Mouse (Mus musculus): ENCODE measurements at regions not wholly inside any gene's neighbourhood (a gene's known extent, or its start where the extent isn't known, plus 50 kb on each side); places are given as distances from the start of the nearest gene placed in this dataset.

DNA sequence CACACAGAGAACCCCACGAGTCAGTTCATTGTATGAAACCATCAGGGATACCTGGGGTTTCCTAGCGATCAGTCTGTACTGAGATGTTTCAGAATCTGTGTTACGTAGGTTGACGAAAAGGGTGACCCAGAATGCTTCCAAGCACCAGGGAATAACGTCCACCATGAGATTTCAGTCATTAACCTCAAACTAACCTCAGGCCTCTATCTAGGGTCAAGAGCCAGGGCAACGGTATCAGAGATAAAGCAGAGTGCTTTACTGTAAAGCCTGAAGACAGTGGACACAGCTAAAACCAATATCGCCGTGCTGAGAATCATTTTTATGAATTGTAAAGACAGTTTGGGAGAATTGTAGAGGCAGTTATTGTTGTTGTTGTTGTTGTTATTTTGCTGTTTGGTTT is 52.9 kb upstream of the Errfi1 start:
- in situ Hi-C loops (cut with MboI, MseI) = no loop called here

DNA sequence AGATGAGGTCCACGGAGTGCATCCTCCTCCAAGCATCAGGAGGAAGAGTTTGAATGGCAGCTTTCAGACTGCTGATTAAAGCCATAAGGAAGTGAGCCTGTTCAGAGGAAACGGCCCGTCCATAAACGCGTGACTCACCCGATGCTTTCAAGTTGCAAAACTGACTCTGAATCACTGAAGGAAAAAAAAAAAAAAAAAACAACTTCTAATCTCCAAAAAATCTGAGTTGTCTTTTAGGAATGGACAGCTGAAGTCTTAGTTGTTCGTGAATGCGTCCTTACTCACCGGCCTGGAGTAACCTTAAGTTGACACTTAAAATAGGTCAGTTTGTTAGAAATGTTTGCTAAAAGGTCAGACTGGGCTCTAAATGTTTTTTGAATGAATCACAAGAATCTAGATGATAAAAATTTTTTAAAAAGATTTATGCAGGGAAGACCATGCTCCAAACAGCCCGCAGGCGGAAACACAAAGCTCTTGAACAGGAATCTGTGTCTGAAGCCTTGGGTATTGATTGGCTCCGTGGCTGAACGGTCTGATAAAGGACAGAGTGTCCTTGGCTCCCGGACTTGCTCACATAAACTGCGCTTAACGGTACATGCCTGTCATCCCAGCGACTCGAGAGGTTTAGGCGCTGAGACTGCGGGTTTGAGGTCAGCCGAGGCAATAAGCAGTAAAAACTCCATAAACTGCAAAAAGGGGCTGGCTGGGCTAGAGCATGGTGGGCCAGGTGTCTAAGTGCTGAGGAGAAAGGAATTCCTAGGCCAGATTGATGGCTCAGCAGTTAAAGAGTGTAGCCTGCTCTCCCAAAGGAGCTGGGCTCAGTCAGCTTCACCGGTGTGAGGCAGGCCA is 53.9 kb upstream of the Errfi1 start:
- in situ Hi-C loops (cut with MboI, MseI) = loop anchor here in 1 of 2 experiments (10.0 kb wide), 2 partner anchors 1215 to 1375 kb away; partner anchors contain the start of gene Acot7

DNA sequence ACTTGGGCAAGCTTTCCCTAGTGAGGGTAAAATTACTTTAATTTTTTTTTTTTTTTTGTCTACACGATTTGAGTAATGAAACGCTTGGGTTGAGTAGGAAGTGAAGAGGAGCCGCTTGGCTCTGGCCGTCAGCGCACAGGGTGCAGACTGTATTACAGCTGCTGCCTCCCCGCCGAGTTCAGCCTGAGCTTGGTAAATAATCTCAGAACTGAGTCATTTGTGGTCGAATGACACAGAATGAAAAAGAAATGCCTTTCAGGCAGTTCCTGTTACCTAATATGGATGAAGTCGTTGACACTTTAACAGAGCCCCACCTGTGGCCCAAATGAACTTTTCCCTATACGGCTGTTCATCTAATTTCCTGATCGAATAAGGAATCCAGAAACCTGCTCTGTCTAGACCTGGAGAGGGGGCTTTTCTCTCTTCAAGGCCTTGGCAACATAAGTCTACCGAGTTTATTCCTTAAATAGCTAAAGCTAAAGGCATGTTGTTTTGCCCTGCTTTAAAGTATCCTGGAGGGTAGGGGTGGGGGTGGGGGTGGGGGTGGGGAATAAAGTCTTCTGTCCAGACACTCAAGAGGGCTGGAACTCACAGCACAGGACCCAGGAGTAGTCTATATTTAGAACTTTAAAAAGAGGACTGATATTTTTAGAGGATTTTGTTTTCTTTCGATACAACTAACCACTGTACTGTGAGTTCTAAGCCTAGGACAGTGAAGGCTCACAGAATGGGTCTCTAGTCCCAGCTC is 54.8 kb upstream of the Errfi1 start:
- in situ Hi-C loops (cut with MboI, MseI) = loop anchor here in 1 of 2 experiments (10.0 kb wide), 2 partner anchors 1216 to 1376 kb away; partner anchors contain the start of gene Acot7

DNA sequence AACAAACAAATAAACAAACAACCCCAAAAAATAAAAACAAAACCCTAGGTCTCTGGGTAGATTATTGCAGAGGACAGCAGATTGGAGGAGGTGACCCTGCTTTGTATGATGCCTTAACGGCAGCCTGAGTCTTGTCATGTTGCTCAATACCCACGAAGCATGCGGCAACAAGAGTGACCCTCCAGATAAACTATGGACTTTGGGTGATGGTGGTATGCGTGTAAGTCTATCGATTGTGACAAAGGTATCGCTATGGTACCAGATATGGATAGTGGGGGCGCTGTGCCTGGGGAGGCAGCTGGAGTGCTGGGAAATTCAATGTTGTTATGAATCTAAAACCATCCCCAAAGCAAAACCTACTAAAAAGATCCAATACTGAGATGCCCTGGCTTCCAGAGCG is 55.4 kb upstream of the Errfi1 start:
- in situ Hi-C loops (cut with MboI, MseI) = loop anchor here in 1 of 2 experiments (10.0 kb wide), 2 partner anchors 1217 to 1377 kb away; partner anchors contain the start of gene Acot7

DNA sequence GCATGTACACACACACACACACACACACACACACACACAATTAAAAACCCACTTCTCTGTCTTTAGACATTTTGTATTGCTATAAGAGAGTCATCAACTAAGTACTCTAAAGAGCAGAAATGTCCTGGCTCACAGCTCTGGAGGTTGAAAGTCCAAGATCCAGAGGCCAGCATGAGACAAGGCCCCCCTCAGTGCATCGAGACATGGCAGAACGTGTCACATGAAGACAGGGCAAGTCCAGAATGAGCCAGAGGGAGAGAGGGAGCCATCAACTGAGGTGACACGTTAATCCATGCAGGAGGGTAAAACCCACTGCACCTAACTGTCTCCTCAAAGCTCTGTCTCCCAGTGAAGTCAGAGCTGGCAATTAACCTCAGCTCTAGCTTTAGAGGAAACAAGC is 56.7 kb upstream of the Errfi1 start:
- in situ Hi-C loops (cut with MboI, MseI) = loop anchor here in 1 of 2 experiments (10.0 kb wide), 2 partner anchors 1218 to 1378 kb away; partner anchors contain the start of gene Acot7

DNA sequence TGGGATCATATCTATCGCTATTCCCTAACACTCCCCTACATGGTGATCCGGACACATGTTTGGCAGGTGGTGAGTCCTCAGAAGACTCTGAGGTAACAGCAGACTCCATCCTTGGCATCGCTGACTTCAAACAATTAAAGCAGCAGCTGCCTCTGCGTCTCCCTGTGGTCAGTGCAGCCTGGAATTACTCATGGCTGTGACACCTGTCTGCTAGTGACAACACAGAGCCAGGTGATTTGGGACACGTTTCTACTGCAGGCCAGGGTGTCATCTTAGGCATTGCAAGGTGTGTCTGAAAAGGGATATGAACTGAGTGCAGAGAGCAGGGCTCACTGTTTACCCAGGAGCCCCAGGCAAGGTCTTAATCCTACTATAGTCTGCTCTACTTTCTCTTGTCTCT is 58.8 kb upstream of the Errfi1 start:
- in situ Hi-C loops (cut with MboI, MseI) = loop anchor here in 1 of 2 experiments (10.0 kb wide), 2 partner anchors 1220 to 1380 kb away; partner anchors contain the start of gene Acot7

DNA sequence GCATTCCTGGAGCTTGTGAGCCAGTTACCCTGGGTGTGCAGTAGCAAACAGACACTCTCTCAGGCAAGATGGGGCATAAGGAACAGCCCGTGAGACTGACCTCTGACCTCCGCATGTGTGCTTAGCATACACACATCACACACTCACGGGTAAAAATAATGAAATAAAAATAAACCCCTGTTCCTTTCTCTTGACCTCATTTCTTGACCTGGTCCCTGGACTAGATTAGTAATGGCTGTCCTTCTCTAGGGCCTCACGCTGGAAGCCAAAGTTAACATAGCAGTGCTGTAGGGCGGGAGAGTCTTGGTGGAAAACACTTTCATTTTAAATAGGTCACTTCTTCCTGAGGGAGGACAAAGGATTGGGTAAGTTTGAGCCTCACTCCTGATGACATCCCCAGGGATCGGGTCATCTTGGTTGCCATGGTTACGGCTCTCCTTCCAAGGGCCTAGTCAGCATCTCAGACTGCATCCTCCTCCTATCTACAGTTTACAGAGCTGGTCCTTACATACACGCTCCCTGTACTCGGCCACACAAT is 59.4 kb upstream of the Errfi1 start:
- in situ Hi-C loops (cut with MboI, MseI) = loop anchor here in 1 of 2 experiments (10.0 kb wide), 2 partner anchors 1220 to 1380 kb away; partner anchors contain the start of gene Acot7

DNA sequence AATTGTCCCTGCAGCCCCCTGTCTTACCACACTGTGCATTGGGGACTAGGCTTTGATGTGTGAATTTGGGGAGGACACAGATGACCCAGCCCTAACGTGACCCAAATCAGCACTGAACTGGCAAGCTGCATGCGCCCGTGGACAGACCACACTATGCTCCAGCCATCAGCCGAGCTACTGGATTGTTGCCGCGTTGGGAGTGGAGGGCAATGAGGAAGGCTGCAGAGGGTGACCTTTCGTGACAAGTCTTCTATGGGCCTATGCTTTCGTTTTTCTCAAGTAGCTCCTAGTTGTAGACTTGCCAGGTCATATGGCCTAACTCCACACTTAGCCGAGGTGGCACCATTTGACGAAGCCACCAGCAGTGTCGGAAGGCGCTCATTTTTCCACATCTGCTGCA is 60.6 kb upstream of the Errfi1 start:
- in situ Hi-C loops (cut with MboI, MseI) = loop anchor here in 1 of 2 experiments (10.0 kb wide), 2 partner anchors 1222 to 1382 kb away; partner anchors contain the start of gene Acot7

DNA sequence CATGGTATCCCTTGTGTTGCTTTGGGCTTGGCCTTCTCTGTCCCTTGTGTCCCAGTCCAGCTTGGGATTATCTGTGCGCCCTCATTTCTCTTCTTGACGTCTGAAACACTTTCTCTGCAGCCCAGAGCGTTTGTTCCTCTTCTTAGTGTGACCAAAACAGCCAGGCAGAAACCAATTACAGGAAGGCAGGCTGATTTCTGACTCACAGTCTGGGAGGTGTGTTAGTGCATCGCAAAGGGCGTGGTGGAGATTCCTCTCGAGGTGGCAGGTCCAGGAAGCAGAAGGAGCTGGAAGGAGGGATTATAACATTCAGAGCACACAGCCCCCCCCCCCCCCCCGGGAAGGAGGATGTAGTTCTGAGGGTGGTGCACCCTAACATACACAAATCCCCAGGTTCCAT is 64.6 kb upstream of the Errfi1 start:
- in situ Hi-C loops (cut with MboI, MseI) = no loop called here

DNA sequence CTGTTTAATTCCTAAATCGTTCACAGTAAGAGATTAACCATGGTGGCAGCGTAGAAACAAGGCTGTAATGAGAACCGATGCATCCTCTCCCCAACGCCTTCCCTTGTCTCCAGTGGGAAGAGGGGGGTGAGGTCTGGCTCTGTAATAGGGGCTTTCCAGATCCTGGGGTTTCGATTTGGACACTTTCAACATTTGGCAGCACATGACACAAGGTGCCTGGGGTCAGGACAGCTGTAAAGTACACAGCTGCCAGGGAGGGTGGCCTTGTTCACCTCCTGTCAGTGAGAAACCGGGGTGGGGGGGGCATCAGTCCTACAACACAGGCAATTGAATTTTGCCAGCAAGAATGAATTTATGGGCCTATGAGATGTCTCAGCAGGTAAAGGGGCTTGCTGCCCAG is 66.6 kb upstream of the Errfi1 start:
- in situ Hi-C loops (cut with MboI, MseI) = no loop called here

DNA sequence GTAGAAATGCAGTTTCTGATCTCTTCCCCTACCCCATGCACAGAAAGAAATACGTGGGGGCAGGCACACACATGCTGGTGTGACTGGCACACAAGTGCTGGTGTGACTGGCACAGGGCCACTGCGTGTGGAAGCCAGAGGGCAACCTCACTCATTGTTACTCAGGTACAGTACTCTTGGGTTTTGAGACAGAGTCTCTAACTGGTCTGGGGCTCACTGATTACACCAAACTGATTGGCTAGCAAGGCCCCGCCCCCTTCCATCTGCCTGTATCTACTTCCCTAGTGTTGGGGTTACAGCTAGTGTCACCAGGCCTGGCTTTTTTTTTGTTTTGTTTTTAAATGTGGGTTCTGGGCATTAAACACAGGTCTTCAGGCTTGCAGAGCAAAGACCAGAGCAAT is 67.1 kb upstream of the Errfi1 start:
- in situ Hi-C loops (cut with MboI, MseI) = no loop called here

DNA sequence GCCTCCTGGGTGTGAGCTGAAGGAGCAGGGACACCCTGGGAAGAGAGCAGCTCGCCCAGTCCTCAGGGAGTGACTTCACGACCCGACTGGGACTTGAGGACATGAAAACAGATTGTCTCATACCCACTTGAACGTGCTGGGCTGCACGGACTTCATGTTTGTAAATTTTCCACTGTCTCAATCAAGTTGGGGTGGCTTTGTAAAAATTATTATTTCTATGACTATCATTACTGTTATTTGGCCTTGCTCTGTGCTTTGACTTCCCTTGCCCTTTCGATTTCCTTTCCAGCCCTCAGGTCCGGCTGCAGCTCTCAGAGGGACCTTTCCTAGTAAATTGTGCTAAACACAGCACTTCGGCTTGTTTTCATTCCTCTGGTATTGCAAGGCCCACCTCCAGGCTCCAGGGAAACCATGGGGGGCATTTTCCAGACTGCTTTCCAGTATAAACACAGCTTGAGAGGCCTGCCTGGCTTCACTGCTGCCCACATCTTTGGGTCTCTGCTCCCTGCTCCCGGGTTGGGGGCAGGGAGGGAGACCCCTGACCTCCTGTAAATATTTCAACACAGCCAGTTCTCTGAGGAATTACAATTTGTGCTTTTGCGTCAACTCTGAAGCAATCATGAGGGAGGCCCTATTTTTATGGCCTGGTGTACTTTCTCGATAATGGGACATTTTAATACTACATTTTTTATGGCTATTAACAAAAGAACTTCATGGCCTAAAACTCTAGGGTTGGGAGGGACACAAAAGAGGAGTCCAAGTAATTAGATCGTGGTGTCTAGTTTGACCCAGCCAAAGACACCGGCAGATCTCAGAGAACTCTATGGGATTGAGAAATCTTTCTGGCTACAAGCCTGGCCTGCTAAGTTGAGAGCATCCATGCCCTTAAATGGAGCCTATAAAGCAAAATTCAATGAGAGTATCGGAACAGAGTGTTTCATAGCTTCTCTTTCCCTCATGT is 68.9 kb upstream of the Errfi1 start:
- in situ Hi-C loops (cut with MboI, MseI) = no loop called here

DNA sequence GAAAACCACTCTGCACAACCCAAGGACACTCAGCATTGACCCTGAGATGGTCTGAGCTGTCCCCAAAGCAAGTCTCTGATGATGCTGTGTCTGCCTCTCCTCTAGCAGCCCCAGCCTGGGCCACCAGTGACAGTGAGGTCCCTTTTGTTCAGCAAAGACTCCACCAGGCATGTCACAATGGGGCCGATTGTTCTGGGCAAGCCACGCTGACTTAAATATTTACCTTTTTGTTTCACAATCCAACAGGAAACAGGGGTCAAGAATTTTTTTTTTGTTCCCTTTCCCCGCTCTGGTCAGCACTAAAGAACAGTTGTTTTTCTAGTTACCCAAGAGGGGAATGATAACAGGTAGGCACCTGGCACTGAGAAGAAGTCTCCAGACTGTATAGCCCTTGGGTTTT is 72.4 kb upstream of the Errfi1 start:
- in situ Hi-C loops (cut with MboI, MseI) = no loop called here

DNA sequence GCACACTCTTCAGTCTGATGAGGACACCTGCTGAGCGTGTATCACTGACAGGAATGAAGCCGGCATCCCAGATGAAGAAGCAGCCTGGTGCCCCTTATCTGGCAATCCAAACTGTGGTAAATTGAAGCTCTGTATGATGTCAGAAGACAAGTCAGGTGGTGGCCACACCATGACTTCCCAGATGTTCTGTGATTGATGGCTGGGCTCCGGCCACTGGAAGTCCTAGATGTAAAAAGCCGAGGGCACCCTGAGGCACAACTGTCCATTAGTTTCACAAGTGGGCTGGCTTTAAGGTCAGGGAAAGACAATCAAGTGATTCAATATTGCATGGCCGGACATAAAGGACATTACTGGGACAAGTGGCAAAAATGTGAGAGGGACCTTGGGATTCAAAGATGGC is 74.4 kb upstream of the Errfi1 start:
- in situ Hi-C loops (cut with MboI, MseI) = no loop called here

DNA sequence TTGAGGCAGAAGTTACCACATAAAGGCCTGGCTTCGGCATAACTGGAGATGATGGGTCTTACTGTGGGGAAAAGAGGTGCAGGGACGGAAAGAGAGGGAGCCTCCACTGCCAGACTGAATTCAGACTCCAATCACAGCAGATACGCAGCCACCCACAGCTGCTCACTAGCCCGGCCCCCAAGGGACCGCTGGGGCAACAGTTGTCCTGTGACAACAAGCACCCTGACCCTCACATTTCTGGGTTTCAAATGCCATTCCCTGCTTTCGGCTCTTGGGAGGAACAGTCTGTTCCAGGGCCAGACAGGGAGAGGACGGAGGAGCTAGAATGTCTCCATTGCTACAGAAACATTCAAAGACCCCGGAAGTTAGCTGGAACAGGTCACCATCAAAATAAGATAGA is 75.0 kb upstream of the Errfi1 start:
- in situ Hi-C loops (cut with MboI, MseI) = no loop called here

DNA sequence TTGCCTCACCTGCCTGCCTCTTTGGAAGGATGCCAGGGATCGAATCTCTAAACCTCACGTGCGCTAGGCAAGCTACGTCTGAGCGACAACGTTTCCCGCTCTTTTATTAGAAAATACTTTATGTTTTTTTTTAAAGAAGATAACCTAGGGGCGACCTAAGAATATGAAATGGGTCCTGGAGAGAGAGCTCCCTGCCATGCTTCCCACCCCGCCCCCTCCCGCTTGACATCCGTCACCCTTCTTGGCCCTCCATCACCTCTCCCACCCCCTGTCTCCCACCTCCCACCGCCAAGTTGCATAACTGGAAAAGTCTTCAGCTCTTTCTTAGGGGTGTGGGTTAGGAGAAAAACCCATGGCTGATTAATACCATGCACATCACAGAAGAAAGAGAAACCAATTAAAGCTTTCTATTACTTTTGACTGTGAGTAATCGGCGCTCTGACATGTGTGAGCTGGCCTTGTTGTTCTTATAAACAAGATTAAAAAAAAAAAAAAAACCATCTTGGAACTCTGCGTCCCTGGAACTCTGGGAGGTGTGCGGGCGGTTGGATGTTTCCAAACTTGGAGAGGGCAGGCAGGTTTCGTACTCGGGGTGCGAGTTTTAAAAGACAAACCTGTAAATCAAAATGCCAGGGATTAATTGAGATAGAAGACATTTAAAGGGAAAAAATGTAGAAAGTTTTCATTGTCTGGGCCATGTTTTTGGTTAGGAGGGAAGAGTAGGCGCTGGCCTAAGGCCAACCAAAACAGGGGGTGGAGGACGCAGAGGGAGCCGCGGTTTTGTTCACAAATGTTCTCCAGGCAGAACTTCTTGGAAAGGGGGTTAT is 77.8 kb upstream of the Errfi1 start:
- in situ Hi-C loops (cut with MboI, MseI) = no loop called here

DNA sequence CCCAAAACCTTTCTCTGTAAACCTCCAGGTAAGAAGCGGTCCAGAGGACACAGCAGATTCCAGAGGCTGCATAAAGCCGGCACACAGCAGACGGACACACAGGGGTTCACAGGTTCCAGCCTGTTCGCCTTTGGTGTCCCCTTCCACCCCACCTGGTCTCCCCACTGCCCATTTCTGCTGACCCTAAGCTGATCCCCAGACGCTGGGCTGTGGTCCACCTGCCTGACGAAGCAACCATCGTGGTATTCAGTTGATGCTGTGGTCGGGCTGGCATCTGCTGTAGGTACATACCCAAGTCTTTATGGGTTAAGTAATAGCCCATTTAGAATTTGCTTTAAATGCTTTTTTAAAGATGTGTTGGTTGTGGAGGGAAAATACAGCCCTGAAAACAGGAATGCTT is 78.4 kb upstream of the Errfi1 start:
- in situ Hi-C loops (cut with MboI, MseI) = no loop called here

DNA sequence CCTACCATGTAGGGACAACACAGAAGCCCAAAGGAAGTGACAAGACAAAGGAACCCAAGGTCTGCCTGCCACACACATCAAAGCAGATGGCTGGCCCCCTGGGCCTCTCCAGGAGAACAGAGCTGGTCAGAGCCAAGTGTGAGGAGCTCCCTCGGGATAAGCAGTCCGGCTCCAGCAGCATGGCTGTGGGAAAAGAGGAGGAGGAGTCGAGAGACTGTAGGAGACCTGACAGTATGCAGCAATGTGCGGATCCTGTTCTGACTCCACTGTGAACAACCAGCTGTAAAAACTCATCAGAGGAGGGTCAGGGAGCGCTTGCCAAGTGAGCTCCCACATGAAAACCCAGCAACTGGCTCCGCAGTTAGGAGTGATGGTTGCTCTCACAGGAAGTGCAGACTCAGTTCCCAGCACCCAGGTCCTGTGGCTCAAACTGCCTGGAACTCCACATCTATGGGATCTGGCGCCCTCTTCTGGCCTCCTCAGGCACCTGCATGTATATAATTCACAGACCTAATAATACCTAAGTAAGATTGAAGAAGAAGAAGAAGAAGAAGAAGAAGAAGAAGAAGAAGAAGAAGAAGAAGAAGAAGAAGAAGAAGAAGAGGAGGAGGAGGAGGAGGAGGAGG is 79.3 kb upstream of the Errfi1 start:
- in situ Hi-C loops (cut with MboI, MseI) = loop anchor here in 1 of 2 experiments (5.0 kb wide), 1 partner anchor 98 kb away; no protein-coding TSS in a partner anchor

DNA sequence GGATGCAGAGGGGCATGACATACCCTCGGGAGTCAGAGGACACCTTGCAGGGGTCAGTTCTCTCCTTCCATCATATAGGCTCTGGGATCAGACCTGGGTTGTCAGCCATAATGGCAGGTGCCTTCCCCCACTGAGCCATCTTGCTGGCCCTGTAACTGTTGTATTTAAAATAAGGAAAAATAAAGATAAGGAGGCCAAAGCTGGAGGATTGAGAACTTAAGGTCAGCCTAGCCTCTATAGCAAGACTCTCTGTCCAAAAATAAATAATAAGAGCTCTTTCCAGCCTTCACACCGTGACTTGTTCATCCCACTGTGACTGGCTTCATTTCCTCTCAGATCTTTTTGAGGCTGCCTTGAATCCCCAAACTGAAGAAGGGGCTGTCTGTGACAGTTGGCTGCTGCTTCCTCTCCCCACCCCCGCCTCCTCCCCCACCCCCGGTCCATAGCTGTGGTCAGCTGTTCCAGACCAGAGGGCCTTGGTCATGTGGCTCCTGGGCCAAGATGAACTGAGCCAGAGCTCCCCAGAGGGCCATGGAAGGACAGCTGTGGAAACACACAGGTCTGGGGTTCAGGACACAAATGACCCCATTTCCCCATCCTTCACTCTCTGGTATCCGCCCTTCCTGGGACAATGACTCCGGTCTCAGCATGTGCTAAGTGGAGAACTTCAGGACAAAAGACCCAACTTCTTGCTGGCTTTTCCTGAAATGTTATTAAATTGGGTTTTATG is 81.6 kb upstream of the Errfi1 start:
- in situ Hi-C loops (cut with MboI, MseI) = loop anchor here in 1 of 2 experiments (5.0 kb wide), 1 partner anchor 100 kb away; no protein-coding TSS in a partner anchor

All from T-helper 17 cell (primary cell).